Mouse (Mus musculus) liver, embryonic 11.5 days (tissue): ENCODE results near the gene A930002H24Rik. TPM values are rescaled to one million over a fixed set of nuclear protein-coding genes. Genes with fewer than 3 reads are reported as not detected.
A peak's percentile ranks its signal among the peaks of the same experiment; 100 is the strongest.

Source experiments
- ATAC-seq: fragments of 200-750 bp; cut with Nextera tagmentation; replicated peaks from 2 replicates; pipeline ENCODE4 v1.8.0; 2017; ENCODE audit warnings: moderate number of reproducible peaks, mild to moderate bottlenecking, moderate TSS enrichment, moderate library complexity; ENCODE audit not compliant: low FRiP score
- DNase-seq: peaks from one replicate; pipeline ENCODE4 v3.0.0-alpha.2; 2017; ENCODE audit warnings: low spot score
- H3K27ac ChIP-seq: fragments of 300-500 bp; sonication (generic); 2 replicates; pipeline ENCODE4 v1.5.1; 2014; ENCODE audit warnings: mild to moderate bottlenecking, low read depth, low read length, control low read depth
- H3K27me3 ChIP-seq: fragments of 300-500 bp; sonication (generic); replicated peaks from 2 replicates; pipeline ENCODE4 v1.6.1; 2014; ENCODE audit warnings: low read length, mixed read lengths; ENCODE audit not compliant: control insufficient read depth, insufficient read depth
- H3K36me3 ChIP-seq: fragments of 300-500 bp; sonication (generic); 2 replicates; pipeline ENCODE4 v1.6.1; 2014; ENCODE audit warnings: mild to moderate bottlenecking, low read length, moderate library complexity, mixed read lengths; ENCODE audit not compliant: control insufficient read depth, insufficient read depth
- H3K4me1 ChIP-seq: fragments of 300-500 bp; sonication (generic); replicated peaks from 2 replicates; pipeline ENCODE4 v1.6.1; 2014; ENCODE audit warnings: low read length, mixed read lengths; ENCODE audit not compliant: control insufficient read depth, insufficient read depth
- H3K4me2 ChIP-seq: fragments of 300-500 bp; sonication (generic); 2 replicates; pipeline ENCODE4 v1.6.1; 2014; ENCODE audit warnings: mild to moderate bottlenecking, control low read depth, moderate library complexity
- H3K4me3 ChIP-seq: fragments of 300-500 bp; sonication (generic); 2 replicates; pipeline ENCODE4 v1.5.1; 2014; ENCODE audit warnings: low read depth, low read length, control low read depth
- H3K9ac ChIP-seq: fragments of 300-500 bp; sonication (generic); 2 replicates; pipeline ENCODE4 v1.6.1; 2014; ENCODE audit warnings: low read depth, low read length, control low read depth
- H3K9me3 ChIP-seq: fragments of 300-500 bp; sonication (generic); 2 replicates; pipeline ENCODE4 v1.6.1; 2016; ENCODE audit warnings: low read length, inconsistent platforms, mixed read lengths; ENCODE audit not compliant: control insufficient read depth
- WGBS: fragments of 180-500 bp; shearing (Covaris S2); extraction: QIAGEN DNeasy Blood & Tissue Kit; methylation state at CpG from one replicate; pipeline ENCODE4 v1.1.7; 2014; 5-methylcytosine and 5-hydroxymethylcytosine counted together
- polyA plus RNA-seq: library from polyadenylated mRNA; unstranded; fragments of >200 nt; fragmentation: Nextera tagmentation; extraction: Ambion mirVana; gene quantifications from 2 replicates; pipeline ENCODE4 v1.2.1, GENCODE M21; 2014

A930002H24Rik gene
- polyA plus RNA-seq: 1.8 and 2.7 TPM in 2 replicates

- peak within 1 kb of the TSS; percentile 99 for H3K4me2 ChIP-seq
- peak within 1 kb of the TSS; percentile 88 for H3K9ac ChIP-seq
- H3K9me3 ChIP-seq: no peaks in the 10 kb centered on the region
- ATAC-seq (peak; percentile 99), DNase-seq (peak; percentile 98)
- H3K4me3 ChIP-seq: peak within 1 kb of the TSS; percentile 95
- under 1% methylated on average over 52 of the region's 55 CpGs for WGBS
- H3K36me3 ChIP-seq: no peaks in the 10 kb centered on the region
- peaks cover 11% of the 10 kb centered on the region; the same call in 1 of the 2 replicates for H3K4me1 ChIP-seq
- H3K27ac ChIP-seq: peak within 1 kb of the TSS; percentile 85
- H3K27me3 ChIP-seq: no peaks in the 10 kb centered on the region
Observed at GRCm38 (mm10) chr17:63863647-63864149, at the start of gene A930002H24Rik. TSS of gene A930002H24Rik (minus strand) at chr17:63863791.

- WGBS: 89% methylated on average over 4 of the region's 4 CpGs
- Histone ChIP-seq H3K9me3 (no peaks in the 10 kb centered on the region), H3K9ac (no peak overlapping the region), H3K27ac (no peak overlapping the region), H3K36me3 (no peaks in the 10 kb centered on the region), H3K4me3 (no peak overlapping the region), H3K4me1 (no peaks in the 10 kb centered on the region), H3K4me2 (no peak overlapping the region), H3K27me3 (no peaks in the 10 kb centered on the region)
- DNase-seq (no peak), ATAC-seq (no peak)
Observed at GRCm38 (mm10) chr17:63909297-63909696, 45.7 kb upstream of the A930002H24Rik start.

GRCm38 (mm10) chr17:63897050-63897449, 33.5 kb upstream of the A930002H24Rik start:
- Histone ChIP-seq H3K4me2 (no peak overlapping the region), H3K4me3 (no peak overlapping the region), H3K27me3 (no peaks in the 10 kb centered on the region), H3K27ac (no peak overlapping the region), H3K4me1 (no peaks in the 10 kb centered on the region), H3K36me3 (no peaks in the 10 kb centered on the region), H3K9ac (no peak overlapping the region), H3K9me3 (no peaks in the 10 kb centered on the region)
- DNase-seq: no peak
- no peak for ATAC-seq
- 79% methylated on average over 7 of the region's 7 CpGs for WGBS

- Histone ChIP-seq H3K4me1 (no peaks in the 10 kb centered on the region), H3K27me3 (no peaks in the 10 kb centered on the region), H3K36me3 (no peaks in the 10 kb centered on the region), H3K27ac (no peak overlapping the region), H3K9ac (no peak overlapping the region), H3K4me3 (no peak overlapping the region), H3K9me3 (no peaks in the 10 kb centered on the region), H3K4me2 (no peak overlapping the region)
- WGBS: 46% methylated on average over 3 of the region's 3 CpGs
- DNase-seq (no peak), ATAC-seq (peak; percentile 77)
Observed at GRCm38 (mm10) chr17:63895829-63896228, 32.2 kb upstream of the A930002H24Rik start.

- H3K9ac ChIP-seq: no peak overlapping the region
- no peak overlapping the region for H3K27ac ChIP-seq
- DNase-seq (no peak), ATAC-seq (no peak)
- no peaks in the 10 kb centered on the region for H3K36me3 ChIP-seq
- H3K27me3 ChIP-seq: no peaks in the 10 kb centered on the region
- H3K4me1 ChIP-seq: peaks cover 3% of the 10 kb centered on the region; the same call in 1 of the 2 replicates
- H3K9me3 ChIP-seq: no peaks in the 10 kb centered on the region
- no peak overlapping the region for H3K4me3 ChIP-seq
- H3K4me2 ChIP-seq: no peak overlapping the region
Observed at GRCm38 (mm10) chr17:63890611-63891010, 27.0 kb upstream of the A930002H24Rik start.

- WGBS: 93% methylated on average over 2 of the region's 2 CpGs
- ATAC-seq: no peak
- DNase-seq: no peak
Observed at GRCm38 (mm10) chr17:63886988-63887387, 23.4 kb upstream of the A930002H24Rik start.

GRCm38 (mm10) chr17:63880009-63880408, 16.4 kb upstream of the A930002H24Rik start:
- H3K9me3 ChIP-seq: no peaks in the 10 kb centered on the region
- no peak for ATAC-seq
- H3K4me2 ChIP-seq: no peak overlapping the region
- no peak for DNase-seq
- no peaks in the 10 kb centered on the region for H3K27me3 ChIP-seq
- H3K4me1 ChIP-seq: no peaks in the 10 kb centered on the region
- H3K9ac ChIP-seq: no peak overlapping the region
- no peaks in the 10 kb centered on the region for H3K36me3 ChIP-seq
- H3K4me3 ChIP-seq: no peak overlapping the region
- WGBS: 79% methylated on average over 4 of the region's 4 CpGs
- H3K27ac ChIP-seq: no peak overlapping the region

More at GRCm38 (mm10) chr17:63886988-63887387, 23.4 kb upstream of the A930002H24Rik start:
- no peaks in the 10 kb centered on the region for H3K9me3 ChIP-seq
- H3K27me3 ChIP-seq: no peaks in the 10 kb centered on the region
- no peak overlapping the region for H3K27ac ChIP-seq
- no peak overlapping the region for H3K9ac ChIP-seq
- no peak overlapping the region for H3K4me3 ChIP-seq
- H3K4me2 ChIP-seq: no peak overlapping the region
- no peaks in the 10 kb centered on the region for H3K36me3 ChIP-seq
- H3K4me1 ChIP-seq: peaks cover 5% of the 10 kb centered on the region; the same call in 1 of the 2 replicates

GRCm38 (mm10) chr17:63878889-63879288, 15.3 kb upstream of the A930002H24Rik start:
- Histone ChIP-seq H3K27ac (no peak overlapping the region), H3K4me3 (no peak overlapping the region), H3K4me2 (no peak overlapping the region), H3K9ac (no peak overlapping the region), H3K4me1 (no peaks in the 10 kb centered on the region), H3K36me3 (no peaks in the 10 kb centered on the region), H3K9me3 (no peaks in the 10 kb centered on the region), H3K27me3 (no peaks in the 10 kb centered on the region)
- DNase-seq (no peak), ATAC-seq (no peak)
- 86% methylated on average over 4 of the region's 4 CpGs for WGBS

- Histone ChIP-seq H3K36me3 (no peaks in the 10 kb centered on the region), H3K9me3 (0 out of 2 replicates have a peak, but pooled peaks cover 2% of the 10 kb centered on the region), H3K4me2 (no peak overlapping the region), H3K27me3 (no peaks in the 10 kb centered on the region), H3K4me1 (no peaks in the 10 kb centered on the region), H3K9ac (no peak overlapping the region), H3K27ac (no peak overlapping the region), H3K4me3 (no peak overlapping the region)
- WGBS: 89% methylated on average over 7 of the region's 7 CpGs
- no peak for DNase-seq
- no peak for ATAC-seq
Observed at GRCm38 (mm10) chr17:63871773-63872172, 8.2 kb upstream of the A930002H24Rik start.
